Mouse (Mus musculus) layer of hippocampus, adult 9-10 months (tissue): ENCODE results near the gene Neurl1a.

Experiments
- DNase-seq: peaks from one replicate; pipeline ENCODE4 v3.0.0; 2022; ENCODE audit warnings: low spot score

The Neurl1a gene

DNA sequence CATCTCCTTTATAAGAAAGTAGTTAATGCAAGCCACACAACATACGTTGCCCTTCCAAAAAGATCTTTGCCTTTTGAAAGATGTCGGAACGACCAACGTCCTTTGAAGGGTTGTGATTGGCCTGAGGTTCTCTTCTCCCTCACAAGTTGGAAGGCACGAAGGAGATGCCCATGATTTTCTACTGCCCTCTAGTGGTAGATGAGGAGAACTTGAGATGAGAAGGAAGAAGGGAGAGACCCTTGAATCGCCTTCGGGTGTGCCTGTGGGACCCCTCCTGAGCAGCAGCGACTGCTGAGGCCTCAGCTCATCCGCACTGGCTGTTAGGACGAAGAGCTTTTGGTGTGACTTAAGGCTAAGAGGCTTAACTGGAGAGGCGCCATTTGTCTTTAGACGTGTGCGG is 10.4 kb upstream of the Neurl1a start:
- DNase-seq, result no peak

DNA sequence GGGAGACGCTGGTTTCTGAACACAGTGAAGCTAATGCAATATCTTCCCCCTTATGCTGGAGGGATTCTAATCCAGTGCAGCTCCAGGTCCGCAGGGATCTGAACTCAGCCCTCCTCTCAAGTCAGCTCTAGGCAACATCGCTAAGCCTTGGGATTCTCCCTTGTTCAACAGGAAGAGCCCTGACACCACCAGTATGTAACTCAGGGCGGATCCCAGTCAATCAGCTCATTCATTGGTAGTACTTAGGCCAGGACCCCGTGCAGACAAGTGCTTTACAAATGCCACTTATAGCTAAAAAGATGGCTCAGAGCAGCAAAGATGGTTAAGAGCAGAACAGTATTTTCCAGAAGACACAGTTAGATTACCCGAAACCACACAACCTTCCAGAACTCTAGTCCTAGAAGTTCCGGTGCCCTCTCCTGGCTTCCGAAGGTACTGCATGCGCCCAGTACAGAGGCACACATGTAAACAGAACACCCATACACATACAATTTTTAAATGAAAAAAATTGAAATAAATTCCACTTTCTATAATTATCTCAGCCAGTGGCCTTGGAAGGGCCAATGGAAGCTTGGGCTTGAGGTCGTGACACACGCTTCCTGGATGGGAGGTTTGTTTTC is 9.7 kb upstream of the Neurl1a start:
- peak; percentile 88 for DNase-seq

DNA sequence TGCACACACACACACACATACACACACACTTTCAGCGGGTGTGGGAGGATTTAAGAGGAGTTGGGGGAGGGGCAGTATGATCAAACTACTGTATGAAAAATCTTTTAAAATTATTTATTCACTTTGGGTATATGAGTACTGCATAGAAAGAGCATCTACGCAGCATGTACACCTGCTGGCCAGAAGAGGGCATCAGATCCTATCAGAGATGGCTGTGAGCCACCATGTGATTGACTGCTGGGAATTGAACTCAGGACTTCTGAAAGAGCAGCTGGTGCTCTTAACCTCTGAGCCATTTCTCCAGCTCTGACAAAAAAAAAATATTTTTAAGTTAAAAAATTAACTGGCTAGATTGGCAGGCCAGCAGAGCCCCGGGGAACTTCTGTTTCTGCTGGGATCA is 4.1 kb upstream of the Neurl1a start:
- DNase-seq, result no peak

DNA sequence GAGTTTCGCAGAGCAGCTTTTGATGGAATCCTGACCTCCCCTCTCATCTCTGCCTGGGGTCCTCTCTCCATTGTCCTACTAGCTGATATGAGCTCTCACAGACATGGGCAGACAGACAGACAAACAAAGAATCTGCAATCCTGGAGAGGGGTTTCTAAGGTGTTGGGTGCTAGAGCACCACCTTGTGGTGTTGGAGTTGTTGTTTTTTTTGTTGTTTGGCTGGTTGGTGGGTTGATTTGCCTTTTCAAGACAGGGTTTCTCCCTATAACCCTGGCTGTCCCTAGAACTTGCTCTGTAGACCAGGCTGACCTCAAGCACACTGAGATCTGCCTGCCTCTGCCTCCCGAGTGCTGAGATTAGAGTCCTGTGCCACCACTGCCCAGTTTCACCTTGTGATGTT is 3.1 kb upstream of the Neurl1a start:
- no peak for DNase-seq

DNA sequence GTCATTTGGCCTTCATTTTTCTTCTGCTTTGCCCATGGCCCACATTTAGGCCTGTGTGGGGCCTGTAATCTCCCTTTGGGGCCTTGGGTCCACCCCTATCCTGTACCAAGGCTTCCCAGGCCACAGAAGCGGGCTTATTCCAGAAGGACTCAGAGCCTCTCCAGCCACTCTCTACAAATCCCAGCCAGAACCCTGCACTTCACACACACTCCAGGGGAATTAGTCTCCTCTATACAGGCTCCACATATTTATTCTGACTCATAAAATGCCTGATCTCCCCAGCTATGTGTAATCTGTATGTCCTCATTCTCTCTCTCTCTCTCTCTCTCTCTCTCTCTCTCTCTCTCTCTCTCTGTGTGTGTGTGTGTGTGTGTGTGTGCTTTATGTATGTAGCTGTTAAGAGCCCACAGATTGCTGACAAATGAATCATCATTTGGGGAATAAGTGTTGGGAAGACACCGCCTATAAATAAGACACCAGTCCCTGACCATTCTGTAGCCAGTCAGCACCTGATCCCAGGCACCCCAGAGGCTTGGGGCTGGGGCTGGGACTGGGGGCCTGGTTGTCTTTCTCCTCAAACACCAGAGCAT is 1.6 kb upstream of the Neurl1a start:
- DNase-seq, result no peak

DNA sequence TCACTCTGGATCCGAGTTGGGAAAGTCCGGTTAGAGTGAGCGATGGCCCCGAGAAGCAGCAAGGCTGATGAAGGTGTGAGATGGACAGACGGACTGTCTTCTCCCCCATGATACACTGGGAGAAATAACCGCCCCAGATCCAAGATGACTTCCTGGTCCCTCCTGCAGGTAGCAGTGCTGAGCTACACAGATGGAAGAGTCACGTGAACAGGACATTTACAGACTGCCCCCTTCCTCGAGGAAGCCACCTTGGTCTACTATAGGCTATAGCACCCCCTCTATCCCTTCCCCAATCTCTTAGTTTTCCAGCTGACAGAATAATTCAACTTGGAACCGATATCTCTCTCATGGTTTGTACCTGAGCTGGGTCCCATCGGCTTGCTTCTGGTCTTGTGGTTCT is 619 bp upstream of the Neurl1a start:
- DNase-seq, result no peak

DNA sequence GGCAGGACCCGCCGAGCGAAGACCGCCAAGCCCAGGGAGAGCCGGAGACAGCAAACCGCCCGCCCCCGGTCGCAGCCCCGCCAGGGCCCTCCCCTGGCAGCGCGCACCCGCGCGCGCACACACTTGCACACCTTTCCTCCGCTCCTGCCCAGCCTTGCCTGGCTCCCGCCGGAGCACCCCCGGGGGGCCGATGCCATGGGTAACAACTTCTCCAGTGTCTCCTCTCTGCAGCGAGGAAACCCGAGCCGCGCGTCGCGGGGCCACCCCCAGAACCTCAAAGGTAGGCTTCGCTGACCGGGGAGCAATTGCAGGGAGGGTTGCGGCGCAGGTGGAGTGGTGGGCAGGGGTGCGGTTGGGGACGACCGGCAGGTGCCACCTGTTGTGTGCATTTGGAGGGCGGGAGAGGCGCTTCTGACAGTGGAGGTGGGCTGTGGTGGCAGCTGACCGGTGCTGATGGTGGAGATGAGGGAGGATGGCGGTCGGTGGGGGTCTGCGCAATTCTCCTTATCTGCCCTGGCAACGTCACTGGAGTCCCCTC is 721 bp downstream of the Neurl1a start:
- DNase-seq, result no peak

DNA sequence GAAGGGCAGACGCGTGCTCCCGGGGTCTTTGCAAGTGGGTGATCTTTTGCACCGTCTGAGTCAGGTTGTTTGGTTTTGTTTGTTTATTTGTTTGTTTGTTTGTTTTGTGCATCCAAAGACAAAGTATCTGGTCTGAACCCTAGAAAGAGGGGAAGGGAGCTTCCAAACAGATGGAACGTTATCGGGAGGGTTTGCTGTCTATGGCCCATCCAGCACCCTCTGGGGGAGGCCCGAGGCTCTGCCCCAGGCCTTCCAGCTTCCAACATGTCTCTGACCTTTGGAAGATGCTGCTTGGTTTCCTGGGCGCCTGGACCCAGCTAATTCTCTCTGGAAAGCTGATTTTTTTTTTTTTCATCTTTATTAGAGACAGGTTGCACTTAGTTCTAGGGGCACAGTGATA is 1.4 kb downstream of the Neurl1a start:
- no peak for DNase-seq

DNA sequence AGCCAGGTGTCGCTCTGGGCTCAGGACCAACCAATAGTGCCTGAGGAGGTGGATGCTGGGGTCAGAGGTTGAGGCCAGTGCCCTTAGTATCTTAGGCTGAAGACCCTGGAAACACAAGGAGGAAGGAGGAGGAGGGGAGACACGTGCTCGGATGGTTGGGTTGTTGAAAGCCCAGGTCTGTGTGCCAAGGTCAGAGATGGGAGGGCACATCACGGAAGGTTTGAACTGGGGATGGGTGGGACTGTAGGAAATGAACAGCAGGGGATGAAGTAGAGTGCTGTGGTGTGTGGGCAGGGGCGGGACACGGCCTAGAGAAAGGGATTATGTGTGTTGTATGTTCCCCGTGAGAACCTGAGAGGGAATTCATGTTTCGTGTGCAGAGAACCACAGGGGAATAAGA is 5.6 kb downstream of the Neurl1a start:
- DNase-seq, result no peak

DNA sequence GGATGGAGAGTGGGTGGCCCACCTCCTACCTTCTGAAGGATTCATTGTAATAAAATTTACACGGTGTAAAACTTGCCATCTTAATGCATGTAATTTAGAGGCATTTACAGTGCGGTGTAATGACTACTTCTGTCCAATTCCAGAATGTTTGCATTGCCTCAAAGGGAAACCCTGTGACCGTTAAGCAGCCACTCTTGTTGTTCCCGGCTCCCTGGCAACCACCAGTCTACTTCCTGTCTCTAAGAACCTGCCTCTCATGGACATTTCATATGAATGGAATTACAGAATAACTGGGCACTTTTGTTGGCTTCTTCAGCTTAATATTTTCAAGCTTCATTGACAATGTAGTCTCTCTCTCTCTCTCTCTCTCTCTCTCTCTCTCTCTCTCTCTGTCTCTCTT is 6.1 kb downstream of the Neurl1a start:
- no peak for DNase-seq

DNA sequence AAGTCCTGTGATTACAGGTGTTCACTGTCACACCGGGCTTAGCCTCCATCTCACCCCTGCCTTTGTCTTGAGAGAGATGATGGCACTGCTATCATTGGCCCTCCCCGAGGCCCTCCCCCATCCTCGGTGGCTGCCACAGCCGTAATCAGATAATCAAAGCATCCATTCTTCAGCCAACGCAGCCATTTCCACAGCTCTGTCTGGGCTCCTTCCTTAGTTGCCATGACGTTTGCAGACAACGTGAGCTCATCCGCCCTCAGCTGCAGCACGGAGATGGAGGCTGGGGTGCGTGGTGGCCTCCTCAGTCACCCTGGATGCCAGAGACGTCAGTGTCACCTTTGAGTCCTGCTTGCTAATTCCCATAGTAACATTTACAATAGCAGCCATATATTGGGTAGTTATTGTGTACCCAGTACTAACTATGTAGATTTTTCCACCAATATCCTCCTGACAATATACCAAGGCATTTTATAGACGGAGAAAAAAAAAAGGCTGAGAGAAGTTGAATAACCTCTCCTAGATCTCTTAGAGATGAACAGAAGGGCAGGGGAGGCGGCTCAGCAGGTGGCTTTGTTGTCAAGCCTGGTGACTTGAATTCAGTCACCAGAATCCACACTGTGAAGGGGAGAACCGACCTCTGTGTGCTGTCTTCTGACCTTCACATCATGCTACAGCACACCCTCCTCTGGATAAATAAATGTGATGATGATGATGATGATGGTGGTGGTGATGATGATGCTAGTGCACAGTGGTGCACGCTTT is 8.1 kb downstream of the Neurl1a start:
- no peak for DNase-seq

DNA sequence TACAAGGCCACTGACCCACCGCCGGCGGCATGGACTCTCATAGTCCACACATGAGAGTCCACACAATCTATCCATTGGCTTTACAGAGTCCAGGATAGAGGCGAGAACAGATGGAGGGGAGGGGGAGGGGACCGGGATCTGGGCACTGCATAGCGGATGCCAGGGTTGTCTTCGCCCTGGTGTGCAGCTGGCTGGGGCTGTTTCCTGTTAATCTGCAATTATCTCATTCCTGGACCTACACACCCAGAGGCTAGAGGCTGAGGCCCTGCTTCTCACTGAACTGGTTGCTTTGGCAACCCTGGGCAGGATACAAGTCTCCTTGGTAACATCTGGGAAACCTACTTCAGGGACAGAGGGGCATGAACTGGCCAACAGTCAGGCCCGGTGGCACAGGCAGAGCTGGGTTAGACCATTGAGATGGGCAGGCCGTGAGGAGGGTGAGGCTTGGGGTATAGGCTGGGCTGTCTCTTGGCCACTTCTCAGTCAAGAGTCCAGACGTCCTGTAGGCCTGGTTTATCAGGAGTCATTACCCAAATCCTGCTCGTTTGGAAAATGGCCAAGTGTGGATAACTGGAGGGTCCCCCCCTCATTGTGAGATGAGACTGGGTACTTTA is 10.0 kb downstream of the Neurl1a start:
- no peak for DNase-seq

DNA sequence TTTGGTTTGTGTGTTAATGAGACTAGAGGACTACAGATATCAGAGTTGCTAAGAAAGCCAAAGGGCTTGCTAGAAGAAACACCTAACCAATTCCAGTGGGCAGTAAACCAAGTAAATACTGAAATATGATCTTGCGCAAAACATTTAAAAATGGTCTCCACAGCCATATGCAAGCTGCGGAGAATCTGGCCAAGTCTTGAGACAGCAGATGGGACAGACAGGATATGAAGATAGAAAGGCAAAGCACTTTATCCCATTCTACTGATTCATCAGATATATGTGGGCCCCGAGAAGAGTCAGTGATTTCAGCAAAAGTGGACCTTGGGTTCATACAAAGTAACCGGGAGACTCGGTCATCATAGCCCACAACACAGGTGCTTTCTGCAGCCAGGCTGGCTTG is 13.5 kb downstream of the Neurl1a start:
- no peak for DNase-seq

DNA sequence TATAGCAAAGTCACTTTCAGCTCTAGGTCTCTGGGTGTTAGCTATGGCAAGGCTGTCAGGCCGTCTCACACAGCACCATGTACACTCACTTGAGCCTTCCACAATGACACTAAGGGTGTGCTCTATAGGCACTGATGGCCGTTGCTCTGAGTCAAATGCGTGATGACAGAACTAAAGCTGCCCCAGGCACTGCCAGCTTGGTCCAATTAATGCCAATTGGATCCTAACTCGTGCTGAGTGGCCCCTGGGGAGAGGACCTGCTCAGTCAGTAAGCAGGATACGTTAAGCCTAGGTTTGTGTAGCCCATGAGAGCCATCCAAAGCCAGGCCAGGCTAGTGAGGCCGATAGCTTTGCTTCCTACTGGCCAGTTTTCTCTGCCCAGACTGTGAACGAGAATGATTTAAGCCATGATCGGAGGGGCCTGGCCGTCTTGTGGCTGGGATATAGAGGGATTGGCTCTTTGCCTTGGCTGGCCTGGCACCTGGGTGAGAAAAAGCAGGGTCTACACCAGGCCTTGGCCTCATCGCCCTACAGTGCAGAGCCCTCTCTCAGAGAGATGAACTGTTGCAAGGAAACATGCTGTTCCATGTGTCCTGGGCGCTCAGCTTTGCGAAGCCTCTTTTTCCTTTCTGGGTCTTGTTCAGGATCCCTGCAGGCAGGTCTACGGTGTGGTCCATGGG is 20.2 kb downstream of the Neurl1a start:
- DNase-seq, result no peak

DNA sequence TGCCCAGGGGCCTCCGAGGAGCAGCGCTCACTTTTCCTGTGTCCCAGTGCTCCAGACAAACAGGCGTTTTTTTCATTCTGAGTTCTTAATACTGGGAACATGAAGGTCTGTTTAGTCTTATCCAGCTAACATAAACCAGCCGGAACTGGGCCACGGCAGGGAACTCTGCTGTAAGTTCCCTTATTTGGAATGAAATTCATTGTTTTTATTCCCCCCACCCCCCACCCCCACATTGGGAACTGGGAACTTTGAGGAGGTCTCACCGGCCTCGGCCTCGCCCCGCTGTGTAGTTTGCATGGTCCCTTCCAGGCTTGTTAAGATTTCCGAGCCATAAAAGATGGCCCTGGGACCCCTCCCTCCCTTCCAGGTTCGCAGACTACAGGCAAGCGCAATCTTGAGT is 23.4 kb downstream of the Neurl1a start:
- DNase-seq, result no peak

DNA sequence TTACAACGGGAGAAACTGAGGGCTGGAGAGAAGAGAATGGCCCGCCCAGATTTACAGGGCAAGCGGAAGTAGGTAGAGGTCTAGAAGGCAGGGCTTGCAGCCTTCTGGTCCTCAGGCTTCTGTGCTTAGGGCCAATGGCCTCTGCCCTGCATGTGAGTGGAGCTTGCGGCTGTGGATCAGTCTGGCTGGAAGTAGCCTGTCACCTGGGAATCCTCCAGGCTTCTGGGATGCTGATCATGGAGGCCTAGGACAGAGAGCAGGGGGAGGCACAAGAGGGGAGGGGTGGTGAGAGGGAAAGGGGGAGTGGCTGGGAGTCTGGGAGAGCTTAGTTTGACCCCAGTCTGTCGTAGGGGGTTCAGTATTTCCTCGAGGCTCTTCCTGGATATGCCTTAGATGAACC is 23.8 kb downstream of the Neurl1a start:
- no peak for DNase-seq

DNA sequence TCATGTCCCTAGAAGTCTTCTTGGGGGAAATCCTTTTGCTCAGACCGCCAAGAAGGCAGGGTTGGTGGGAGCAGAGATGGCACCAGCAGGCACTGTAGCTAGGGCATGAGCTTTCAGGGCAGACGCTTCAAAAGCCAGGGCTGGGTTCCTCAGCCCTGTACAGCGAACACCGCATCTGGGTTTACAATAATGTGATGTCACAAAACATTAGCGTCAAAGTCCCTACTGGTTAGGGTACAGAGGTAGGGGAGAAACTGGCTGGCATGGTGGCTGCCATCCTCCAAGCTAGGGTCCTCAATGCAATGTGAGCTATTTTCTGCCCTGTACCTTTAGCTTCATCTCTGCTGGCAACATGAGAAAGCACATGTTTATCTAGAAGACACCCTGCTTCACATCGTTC is 24.4 kb downstream of the Neurl1a start:
- no peak for DNase-seq

DNA sequence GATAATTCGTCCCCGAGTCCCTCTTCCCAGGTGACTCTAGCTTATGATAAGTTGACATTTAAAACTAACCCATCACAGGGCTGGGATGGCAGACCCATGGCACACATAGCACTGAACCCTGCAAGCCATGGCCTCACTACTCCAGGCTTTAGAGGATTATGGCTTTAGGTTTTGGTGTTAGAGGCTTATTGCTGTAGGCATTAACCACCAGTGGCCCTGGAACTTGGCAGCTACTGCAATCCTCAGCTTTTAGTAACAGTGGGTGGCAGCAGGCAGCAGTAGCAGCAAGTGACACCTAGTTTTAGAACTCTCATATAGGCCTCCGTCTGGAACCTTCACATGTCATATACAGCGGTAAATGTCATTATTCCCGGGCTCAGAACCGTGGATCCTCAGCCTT is 26.0 kb downstream of the Neurl1a start:
- no peak for DNase-seq

DNA sequence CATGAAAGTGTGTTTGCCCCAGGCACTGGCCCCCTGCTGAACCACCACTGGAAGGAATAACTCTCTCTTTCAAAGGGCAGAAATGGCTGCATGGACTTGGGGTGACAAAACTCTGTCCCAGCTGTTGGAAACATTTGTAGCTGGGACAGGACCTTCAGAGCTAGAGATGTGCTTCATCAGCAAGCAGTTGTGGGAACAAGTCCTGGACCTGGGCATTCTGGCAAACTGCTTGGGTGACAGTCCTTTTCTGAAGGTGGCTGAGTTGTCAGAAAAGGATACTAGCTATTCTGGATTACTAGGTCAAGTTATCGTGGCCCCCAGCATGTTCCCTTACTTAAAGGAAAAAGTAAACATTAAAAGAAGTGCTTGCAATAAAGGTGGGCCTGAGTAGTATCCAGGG is 27.5 kb downstream of the Neurl1a start:
- no peak for DNase-seq

DNA sequence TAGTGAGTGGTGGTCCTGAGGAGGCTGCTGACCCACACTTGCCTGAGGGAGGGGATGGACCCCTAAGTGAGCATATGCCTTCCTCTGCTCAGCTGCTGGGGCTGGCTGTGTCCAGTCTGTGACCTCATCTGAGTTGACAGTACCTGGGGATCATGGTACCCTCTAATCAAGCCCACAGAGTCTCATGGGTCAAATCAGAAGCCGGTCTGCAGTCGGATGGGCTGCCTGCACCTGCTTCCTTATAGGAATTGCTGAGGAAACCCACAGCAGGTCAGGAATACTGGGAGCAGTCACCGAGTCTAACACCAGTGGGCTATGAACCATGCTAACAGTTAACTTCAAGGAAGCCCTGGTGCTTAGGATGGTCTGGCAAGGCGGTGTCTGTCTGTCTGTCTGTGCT is 31.8 kb downstream of the Neurl1a start:
- DNase-seq, result no peak

DNA sequence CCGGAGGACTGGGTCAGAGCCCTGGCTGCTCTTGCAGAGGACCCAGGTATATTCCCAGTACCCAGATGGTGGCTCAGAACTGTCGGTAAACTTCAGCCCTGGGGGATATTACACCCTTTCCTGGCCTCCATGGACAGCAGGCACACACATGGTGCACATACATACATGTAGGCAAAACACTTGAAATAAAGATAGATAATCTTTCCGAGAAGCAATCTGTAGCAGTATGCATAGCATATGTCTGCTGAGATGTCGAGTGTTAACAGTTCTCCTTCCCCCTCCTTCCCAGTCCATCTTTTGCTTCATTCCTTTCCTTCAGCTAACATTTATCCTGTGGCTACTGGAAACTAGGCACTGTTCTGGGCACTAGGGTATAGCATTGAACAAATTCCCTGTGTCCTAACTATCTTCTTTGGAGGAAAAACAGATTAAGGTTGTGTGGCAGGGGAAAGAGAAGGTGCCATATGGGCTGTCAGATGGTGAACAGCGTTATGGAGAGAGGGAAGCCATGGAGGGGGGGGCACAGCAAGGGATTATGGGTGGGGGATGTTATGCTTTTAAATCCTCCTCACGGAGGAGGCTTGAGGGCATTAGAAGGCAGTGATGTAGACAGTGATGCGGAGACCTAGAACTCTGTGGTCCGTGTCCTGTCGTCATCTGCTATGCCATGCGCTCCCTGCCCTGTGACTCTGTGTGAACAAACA is 33.1 kb downstream of the Neurl1a start:
- DNase-seq, result no peak

DNA sequence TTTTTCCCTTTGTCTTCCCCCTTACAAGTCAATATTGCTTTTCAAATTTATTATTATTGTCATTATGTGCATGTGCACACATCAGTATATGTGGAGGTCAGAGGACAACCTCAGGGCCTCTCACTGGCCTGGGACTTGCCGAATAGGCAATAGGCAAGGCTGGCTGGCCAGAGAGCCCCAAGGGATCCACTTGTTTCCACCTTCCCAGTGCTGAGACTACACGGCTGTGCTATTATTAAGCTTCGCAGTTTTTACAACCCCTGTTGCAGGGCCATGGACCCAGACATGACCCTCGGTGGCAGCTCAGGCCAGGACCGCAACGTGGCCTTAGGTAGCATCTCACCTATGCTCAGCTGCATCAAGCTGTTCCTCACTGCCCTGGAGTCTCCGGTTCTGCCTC is 33.8 kb downstream of the Neurl1a start:
- DNase-seq, result no peak
